Mouse (Mus musculus) midbrain, postnatal 0 days (tissue): ENCODE data around the gene Furin. TPM values are rescaled to one million over a fixed set of nuclear protein-coding genes. Genes with fewer than 3 reads are reported as not detected.

Experiments
- ATAC-seq: fragments of 200-750 bp; cut with Nextera tagmentation; 2 replicates; pipeline ENCODE4 v1.8.0; 2017; ENCODE audit warnings: moderate number of reproducible peaks, mild to moderate bottlenecking, moderate TSS enrichment, moderate library complexity; ENCODE audit not compliant: low FRiP score
- DNase-seq: peaks from one replicate; pipeline ENCODE4 v3.0.0-alpha.2; 2015; ENCODE audit warnings: low spot score
- H3K27ac ChIP-seq: fragments of 300-500 bp; sonication (generic); 2 replicates; pipeline ENCODE4 v1.5.1; 2014; ENCODE audit warnings: low read depth, mild to moderate bottlenecking, low read length, mixed read lengths
- H3K27me3 ChIP-seq: fragments of 300-500 bp; sonication (generic); 2 replicates; pipeline ENCODE4 v1.6.1; 2014; ENCODE audit warnings: low read length, control low read depth, mixed read lengths; ENCODE audit not compliant: insufficient read depth
- H3K36me3 ChIP-seq: fragments of 300-500 bp; sonication (generic); 2 replicates; pipeline ENCODE4 v1.6.1; 2014; ENCODE audit warnings: low read length, control low read depth, mixed read lengths; ENCODE audit not compliant: insufficient read depth
- H3K4me1 ChIP-seq: fragments of 300-500 bp; sonication (generic); 2 replicates; pipeline ENCODE4 v1.6.1; 2014; ENCODE audit warnings: mild to moderate bottlenecking, control low read depth, antibody characterized with exemption, low read length, mixed read lengths; ENCODE audit not compliant: insufficient read depth
- H3K4me2 ChIP-seq: fragments of 300-500 bp; sonication (generic); 2 replicates; pipeline ENCODE4 v1.6.1; 2014; ENCODE audit warnings: low read depth, mild to moderate bottlenecking, low read length, mixed read lengths; ENCODE audit not compliant: poor library complexity, severe bottlenecking
- H3K4me3 ChIP-seq: fragments of 300-500 bp; sonication (generic); 2 replicates; pipeline ENCODE4 v1.5.1; 2014; ENCODE audit warnings: low read depth, mild to moderate bottlenecking, low read length, moderate library complexity
- H3K9ac ChIP-seq: fragments of 300-500 bp; sonication (generic); replicated peaks from 2 replicates; pipeline ENCODE4 v1.6.1; 2014; ENCODE audit warnings: mild to moderate bottlenecking, low read length, moderate library complexity, mixed read lengths; ENCODE audit not compliant: poor library complexity, severe bottlenecking
- H3K9me3 ChIP-seq: fragments of 300-500 bp; sonication (generic); 2 replicates; pipeline ENCODE4 v1.6.1; 2016; ENCODE audit warnings: low read length, control low read depth
- CTCF ChIP-seq: IDR thresholded peaks from 2 replicates; pipeline ENCODE4 v1.5.1; 2016; ENCODE audit warnings: antibody characterized with exemption, mild to moderate bottlenecking
- WGBS: fragments of 180-500 bp; shearing (Covaris S2); extraction: QIAGEN DNeasy Blood & Tissue Kit; methylation state at CpG from one replicate; pipeline ENCODE4 v1.1.7; 2014; 5-methylcytosine and 5-hydroxymethylcytosine counted together
- polyA plus RNA-seq: library from polyadenylated mRNA; unstranded; fragments of >200 nt; fragmentation: Nextera tagmentation; extraction: Ambion mirVana; gene quantifications from 2 replicates; pipeline ENCODE4 v1.2.1, GENCODE M21; 2015
- total RNA-seq: library from RNA; depleted of rRNA; stranded (reverse); fragments of >200 nt; gene quantifications from 2 replicates; pipeline ENCODE4 v1.2.3, GENCODE M21; 2014; rRNA removed

Furin gene
- 16.6 TPM in 2 replicates for total RNA-seq
- polyA plus RNA-seq: 5.0 and 6.0 TPM in 2 replicates

GRCm38 (mm10) chr7:80405188-80405695, at the start of gene Furin:
Furin (minus strand) TSS chr7:80405436.
- no peaks in the 10 kb centered on the region for H3K27me3 ChIP-seq
- WGBS: 78% methylated on average over 9 of the region's 9 CpGs

GRCm38 (mm10) chr7:80454786-80455185, 49.5 kb upstream of the Furin start:
- Histone ChIP-seq H3K9me3 (no peaks in the 10 kb centered on the region), H3K4me1 (no peaks in the 10 kb centered on the region), H3K36me3 (peaks cover 4% of the 10 kb centered on the region), H3K27ac (no peak overlapping the region), H3K4me2 (no peak overlapping the region), H3K9ac (no peak overlapping the region), H3K4me3 (no peak overlapping the region), H3K27me3 (no peaks in the 10 kb centered on the region)
- ATAC-seq (no peak), DNase-seq (no peak)
- TF ChIP-seq CTCF: no peak
- WGBS: 92% methylated on average over 2 of the region's 2 CpGs

More at GRCm38 (mm10) chr7:80405188-80405695, at the start of gene Furin:
- DNase-seq (no peak), ATAC-seq (no peak)
- Histone ChIP-seq H3K9me3 (no peaks in the 10 kb centered on the region), H3K9ac (no peak within 1 kb of the TSS), H3K36me3 (no peaks in the 10 kb centered on the region), H3K4me2 (no peak within 1 kb of the TSS), H3K4me1 (peaks cover 11% of the 10 kb centered on the region), H3K4me3 (no peak within 1 kb of the TSS), H3K27ac (no peak within 1 kb of the TSS)
- TF ChIP-seq CTCF: no peak

GRCm38 (mm10) chr7:80453997-80454396, 48.8 kb upstream of the Furin start:
- Histone ChIP-seq H3K4me1 (no peaks in the 10 kb centered on the region), H3K4me3 (no peak overlapping the region), H3K36me3 (peaks cover 4% of the 10 kb centered on the region), H3K27me3 (no peaks in the 10 kb centered on the region), H3K4me2 (no peak overlapping the region), H3K9ac (no peak overlapping the region), H3K9me3 (no peaks in the 10 kb centered on the region), H3K27ac (no peak overlapping the region)
- no peak for DNase-seq
- no peak for TF ChIP-seq CTCF
- ATAC-seq: no peak
- 91% methylated on average over 5 of the region's 5 CpGs for WGBS

GRCm38 (mm10) chr7:80453121-80453520, 47.9 kb upstream of the Furin start:
- peaks cover 4% of the 10 kb centered on the region for H3K36me3 ChIP-seq
- 86% methylated on average over 3 of the region's 3 CpGs for WGBS

GRCm38 (mm10) chr7:80452241-80452640, 47.0 kb upstream of the Furin start:
- Histone ChIP-seq H3K36me3 (peaks cover 4% of the 10 kb centered on the region), H3K4me1 (no peaks in the 10 kb centered on the region), H3K27ac (no peak overlapping the region), H3K9ac (no peak overlapping the region), H3K27me3 (no peaks in the 10 kb centered on the region), H3K9me3 (no peaks in the 10 kb centered on the region), H3K4me3 (no peak overlapping the region), H3K4me2 (no peak overlapping the region)
- DNase-seq: no peak
- no peak for ATAC-seq
- TF ChIP-seq CTCF: no peak
- 85% methylated on average over 5 of the region's 5 CpGs for WGBS

More at GRCm38 (mm10) chr7:80453121-80453520, 47.9 kb upstream of the Furin start:
- Histone ChIP-seq H3K4me1 (no peaks in the 10 kb centered on the region), H3K9me3 (no peaks in the 10 kb centered on the region), H3K27ac (no peak overlapping the region), H3K4me3 (no peak overlapping the region), H3K9ac (no peak overlapping the region), H3K4me2 (no peak overlapping the region), H3K27me3 (no peaks in the 10 kb centered on the region)
- no peak for DNase-seq
- no peak for TF ChIP-seq CTCF
- no peak for ATAC-seq

- Histone ChIP-seq H3K36me3 (peaks cover 4% of the 10 kb centered on the region), H3K4me3 (no peak overlapping the region), H3K27me3 (no peaks in the 10 kb centered on the region), H3K9ac (no peak overlapping the region), H3K4me2 (no peak overlapping the region), H3K4me1 (no peaks in the 10 kb centered on the region), H3K9me3 (no peaks in the 10 kb centered on the region), H3K27ac (no peak overlapping the region)
- no peak for ATAC-seq
- no peak for TF ChIP-seq CTCF
- 69% methylated on average over 3 of the region's 3 CpGs for WGBS
- DNase-seq: no peak
Observed at GRCm38 (mm10) chr7:80451550-80452232, 46.5 kb upstream of the Furin start.
